Mouse (Mus musculus) MEL (cell line): ENCODE measurements at regions not wholly inside any gene's neighbourhood (a gene's known extent, or its start where the extent isn't known, plus 50 kb on each side); places are given as distances from the start of the nearest gene placed in this dataset.

ENCODE experiments used
- CTCF ChIP-seq, 3 experiments: IDR thresholded peaks in 2 of 3; conservative IDR thresholded peaks in 1 of 3; 2 replicates each; pipeline ENCODE4 v1.5.1; 2011 to 2012; ENCODE audit warnings: low read length in 3 of 3, low read depth in 2 of 3, mild to moderate bottlenecking in 2 of 3, improper control_type of control experiment in 1 of 3, inconsistent platforms in 1 of 3, mixed read lengths in 1 of 3, moderate library complexity in 1 of 3; ENCODE audit not compliant: control insufficient read depth in 1 of 3, insufficient read depth in 1 of 3, poor library complexity in 1 of 3, severe bottlenecking in 1 of 3
- EP300 ChIP-seq, 2 experiments: IDR thresholded peaks; 2 replicates each; pipeline ENCODE4 v1.6.1; 2011; ENCODE audit warnings: improper control_type of control experiment in 2 of 2, low read length in 2 of 2, low read depth in 1 of 2, mild to moderate bottlenecking in 1 of 2
- GABPA ChIP-seq: IDR thresholded peaks from 2 replicates; pipeline ENCODE4 v1.6.1; 2012; ENCODE audit warnings: low read depth, mild to moderate bottlenecking, inconsistent platforms, low read length, improper control_type of control experiment, moderate library complexity
- HCFC1 ChIP-seq: IDR thresholded peaks from 2 replicates; pipeline ENCODE4 v1.6.1; 2012; ENCODE audit warnings: low read depth, mild to moderate bottlenecking, inconsistent platforms, low read length, improper control_type of control experiment, moderate library complexity
- MAX ChIP-seq: IDR thresholded peaks from 2 replicates; pipeline ENCODE4 v1.6.1; 2011; ENCODE audit warnings: low read length, improper control_type of control experiment
- MAZ ChIP-seq: IDR thresholded peaks from 2 replicates; pipeline ENCODE4 v1.6.1; 2012; ENCODE audit warnings: low read depth, mild to moderate bottlenecking, inconsistent platforms, low read length, improper control_type of control experiment
- POLR2A ChIP-seq, 2 experiments: IDR thresholded peaks; 2 replicates each; pipeline ENCODE4 v1.6.1; 2011 to 2012; ENCODE audit warnings: low read length in 2 of 2, mild to moderate bottlenecking in 2 of 2, control low read depth in 1 of 2, improper control_type of control experiment in 1 of 2, low read depth in 1 of 2, moderate library complexity in 1 of 2; ENCODE audit not compliant: control insufficient read depth in 1 of 2, insufficient read depth in 1 of 2, poor library complexity in 1 of 2
- RCOR1 ChIP-seq: IDR thresholded peaks from 2 replicates; pipeline ENCODE4 v1.6.1; 2012; ENCODE audit warnings: low read depth, mild to moderate bottlenecking, inconsistent platforms, low read length, improper control_type of control experiment
- SMC3 ChIP-seq: IDR thresholded peaks from 2 replicates; pipeline ENCODE4 v1.6.1; 2011; ENCODE audit warnings: low read depth, low read length, improper control_type of control experiment
- TAL1 ChIP-seq: IDR thresholded peaks from 2 replicates; pipeline ENCODE4 v1.6.1; 2012; ENCODE audit warnings: mild to moderate bottlenecking, inconsistent platforms, low read length, moderate library complexity, mixed read lengths
- USF1 ChIP-seq: IDR thresholded peaks from 2 replicates; pipeline ENCODE4 v1.6.1; 2014; ENCODE audit warnings: low read depth, mild to moderate bottlenecking, inconsistent platforms, low read length, improper control_type of control experiment, moderate library complexity
- ZNF384 ChIP-seq: IDR thresholded peaks from 2 replicates; pipeline ENCODE4 v1.6.1; 2012; ENCODE audit warnings: low read depth, mild to moderate bottlenecking, inconsistent platforms, low read length, improper control_type of control experiment

GRCm38 (mm10) chr4:64533019-64533418 is 486.2 kb upstream of the Tnc start:
- no peak for TF ChIP-seq RCOR1
- TF ChIP-seq GABPA: no peak
- TF ChIP-seq EP300 (IDR thresholded peaks at IDR 0.05; ENCODE audit: low read depth in 1 of 2, low read length in 2 of 2): no peak
- TF ChIP-seq HCFC1: no peak
- no peak for TF ChIP-seq CTCF (IDR thresholded peaks at IDR 0.05 in 2 of 3, conservative IDR thresholded peaks at IDR 0.05 in 1 of 3; ENCODE audit: control insufficient read depth in 1 of 3, insufficient read depth in 1 of 3, low read depth in 2 of 3, low read length in 3 of 3, poor library complexity in 1 of 3, severe bottlenecking in 1 of 3)
- no peak for TF ChIP-seq USF1
- TF ChIP-seq MAX: no peak
- no peak for TF ChIP-seq ZNF384
- TF ChIP-seq TAL1: no peak
- TF ChIP-seq SMC3: no peak
- no peak for TF ChIP-seq POLR2A (IDR thresholded peaks at IDR 0.05; ENCODE audit: control insufficient read depth in 1 of 2, insufficient read depth in 1 of 2, low read depth in 1 of 2, low read length in 2 of 2, poor library complexity in 1 of 2)
- no peak for TF ChIP-seq MAZ
